Mouse (Mus musculus) CH12F3 (cell line): ENCODE data around the gene Nyap2.
"Not testable (repeated sequence)": the region's sequence is repeated elsewhere in the genome, so short reads cannot be mapped to it uniquely, and the experiment has no call there.

ENCODE experiments used
- in situ Hi-C: fragments of 300-500 bp; cut with MboI; formaldehyde crosslinking; loops from 2 replicates; pipeline ENCODE4 v1.14.3; 2020; ENCODE audit warnings: low sequenced_read_pairs

Nyap2 gene

GRCm38 (mm10) chr1:81179725-81180124 lies 103.0 kb downstream of the Nyap2 start:
- in situ Hi-C loops = no loop called here

- in situ Hi-C loops = no loop called here
Measured at GRCm38 (mm10) chr1:81180686-81181085, 103.9 kb downstream of the Nyap2 start.

- in situ Hi-C loops = no loop called here
Measured at GRCm38 (mm10) chr1:81209536-81209935, 132.8 kb downstream of the Nyap2 start.

GRCm38 (mm10) chr1:81211491-81211890 lies 134.7 kb downstream of the Nyap2 start:
- in situ Hi-C loops = no loop called here

- in situ Hi-C loops = no loop called here
Measured at GRCm38 (mm10) chr1:81219790-81220189, 143.0 kb downstream of the Nyap2 start.

- in situ Hi-C loops = no loop called here
Measured at GRCm38 (mm10) chr1:81231759-81232406, 155.1 kb downstream of the Nyap2 start.

- in situ Hi-C loops = not testable (repeated sequence)
Measured at GRCm38 (mm10) chr1:81232407-81232789, 155.6 kb downstream of the Nyap2 start.

GRCm38 (mm10) chr1:81248447-81249205 lies 171.9 kb downstream of the Nyap2 start:
- in situ Hi-C loops = no loop called here

GRCm38 (mm10) chr1:81250068-81250467 lies 173.3 kb downstream of the Nyap2 start:
- in situ Hi-C loops = no loop called here

GRCm38 (mm10) chr1:81266441-81266840 lies 189.7 kb downstream of the Nyap2 start:
- in situ Hi-C loops = no loop called here

GRCm38 (mm10) chr1:81280978-81281377 lies 204.2 kb downstream of the Nyap2 start:
- in situ Hi-C loops = loop anchor here (25.0 kb wide), 1 partner anchor 444 kb away; no protein-coding TSS in a partner anchor

GRCm38 (mm10) chr1:81285633-81286032 lies 208.9 kb downstream of the Nyap2 start:
- in situ Hi-C loops = loop anchor here (25.0 kb wide), 1 partner anchor 448 kb away; no protein-coding TSS in a partner anchor

- in situ Hi-C loops = loop anchor here (25.0 kb wide), 1 partner anchor 450 kb away; no protein-coding TSS in a partner anchor
Measured at GRCm38 (mm10) chr1:81287088-81287487, 210.3 kb downstream of the Nyap2 start.

GRCm38 (mm10) chr1:81300735-81301134 lies 224.0 kb downstream of the Nyap2 start:
- in situ Hi-C loops = loop anchor here (25.0 kb wide), 2 partner anchors 987 to 1162 kb away; partner anchors contain the start of gene Irs1

GRCm38 (mm10) chr1:81301661-81302060 lies 224.9 kb downstream of the Nyap2 start:
- in situ Hi-C loops = loop anchor here (25.0 kb wide), 2 partner anchors 986 to 1161 kb away; partner anchors contain the start of gene Irs1

- in situ Hi-C loops = loop anchor here (25.0 kb wide), 2 partner anchors 984 to 1159 kb away; partner anchors contain the start of gene Irs1
Measured at GRCm38 (mm10) chr1:81303389-81303788, 226.6 kb downstream of the Nyap2 start.

GRCm38 (mm10) chr1:81307407-81307806 lies 230.7 kb downstream of the Nyap2 start:
- in situ Hi-C loops = loop anchor here (25.0 kb wide), 2 partner anchors 980 to 1155 kb away; partner anchors contain the start of gene Irs1

- in situ Hi-C loops = loop anchor here (25.0 kb wide), 2 partner anchors 979 to 1154 kb away; partner anchors contain the start of gene Irs1
Measured at GRCm38 (mm10) chr1:81307934-81308333, 231.2 kb downstream of the Nyap2 start.

- in situ Hi-C loops = loop anchor here (25.0 kb wide), 2 partner anchors 977 to 1152 kb away; partner anchors contain the start of gene Irs1
Measured at GRCm38 (mm10) chr1:81310087-81310626, 233.4 kb downstream of the Nyap2 start.

- in situ Hi-C loops = loop anchor here (25.0 kb wide), 2 partner anchors 971 to 1146 kb away; partner anchors contain the start of gene Irs1
Measured at GRCm38 (mm10) chr1:81316403-81316994, 239.7 kb downstream of the Nyap2 start.

- in situ Hi-C loops = loop anchor here (25.0 kb wide), 2 partner anchors 970 to 1145 kb away; partner anchors contain the start of gene Irs1
Measured at GRCm38 (mm10) chr1:81316995-81317413, 240.3 kb downstream of the Nyap2 start.
